Mouse (Mus musculus) E14TG2a.4 (cell line): ENCODE data around the gene Cir1.

Source experiments
- H3K27me3 ChIP-seq: 2 replicates; pipeline ENCODE4 v1.6.1; 2014; ENCODE audit warnings: low read length, control low read depth; ENCODE audit not compliant: insufficient read depth
- H3K36me3 ChIP-seq: 2 replicates; pipeline ENCODE4 v1.6.1; 2014; ENCODE audit warnings: low read length, control low read depth; ENCODE audit not compliant: insufficient read depth
- H3K4me1 ChIP-seq: replicated peaks from 2 replicates; pipeline ENCODE4 v1.6.1; 2014; ENCODE audit warnings: low read depth, low read length, control low read depth
- H3K4me3 ChIP-seq: replicated peaks from 2 replicates; pipeline ENCODE4 v1.5.1; 2014; ENCODE audit warnings: mild to moderate bottlenecking, low read length
- H3K9me3 ChIP-seq: 2 replicates; pipeline ENCODE4 v1.6.1; 2014; ENCODE audit warnings: low read length, control low read depth
- CTCF ChIP-seq: conservative IDR thresholded peaks from 2 replicates; pipeline ENCODE4 v1.5.1; 2014; ENCODE audit warnings: low read length
- NANOG ChIP-seq: IDR thresholded peaks from 2 replicates; pipeline ENCODE4 v1.6.1; 2014; ENCODE audit warnings: borderline replicate concordance, low read length, mixed read lengths
- POU5F1 ChIP-seq: IDR thresholded peaks from 2 replicates; pipeline ENCODE4 v1.6.1; 2014; ENCODE audit warnings: low read length, borderline replicate concordance

Cir1 gene

DNA sequence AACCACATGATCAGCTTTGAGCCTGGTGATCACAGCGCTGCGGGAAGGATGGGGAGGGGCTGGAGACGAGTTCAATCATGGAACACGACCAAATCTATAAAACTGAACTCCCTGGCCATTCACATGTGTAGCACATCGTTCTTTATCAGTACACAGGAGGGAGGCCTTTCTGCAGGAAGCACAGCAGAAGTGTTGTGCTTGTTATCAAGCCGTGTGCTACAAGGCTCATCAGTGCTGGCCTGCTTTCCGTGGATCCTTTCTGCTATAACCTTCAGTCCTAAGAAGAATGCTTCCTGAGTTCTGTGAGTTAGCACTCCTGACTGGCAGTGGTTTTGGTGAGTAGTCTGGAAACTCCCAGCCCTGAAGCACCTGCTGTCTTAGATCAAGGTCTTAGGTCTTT is 17.5 kb downstream of the Cir1 start:
- peaks cover 36% of the 10 kb centered on the region for H3K36me3 ChIP-seq
- no peaks in the 10 kb centered on the region for H3K27me3 ChIP-seq
- TF ChIP-seq NANOG: no peak
- TF ChIP-seq POU5F1: no peak
- no peak for TF ChIP-seq CTCF
- H3K9me3 ChIP-seq: no peaks in the 10 kb centered on the region
- no peak overlapping the region for H3K4me3 ChIP-seq
- H3K4me1 ChIP-seq: peaks cover 5% of the 10 kb centered on the region

GRCm38 (mm10) chr2:73291130-73291529 is 21.4 kb downstream of the Cir1 start:
- no peak for TF ChIP-seq NANOG
- no peak for TF ChIP-seq CTCF
- peaks cover 5% of the 10 kb centered on the region for H3K4me1 ChIP-seq
- no peak overlapping the region for H3K4me3 ChIP-seq
- H3K27me3 ChIP-seq: no peaks in the 10 kb centered on the region
- no peaks in the 10 kb centered on the region for H3K9me3 ChIP-seq
- H3K36me3 ChIP-seq: peaks cover 35% of the 10 kb centered on the region

- H3K4me1 ChIP-seq: peaks cover 11% of the 10 kb centered on the region
- H3K4me3 ChIP-seq: no peak overlapping the region
- no peak for TF ChIP-seq POU5F1
- TF ChIP-seq CTCF: peak; percentile 55
- TF ChIP-seq NANOG: no peak
- H3K9me3 ChIP-seq: no peaks in the 10 kb centered on the region
- H3K36me3 ChIP-seq: peaks cover 20% of the 10 kb centered on the region
- peaks cover 15% of the 10 kb centered on the region for H3K27me3 ChIP-seq
Measured at GRCm38 (mm10) chr2:73285630-73286029, 26.9 kb downstream of the Cir1 start.

GRCm38 (mm10) chr2:73281707-73282106 is 30.8 kb downstream of the Cir1 start:
- Histone ChIP-seq H3K36me3 (peaks cover 5% of the 10 kb centered on the region; the same call in 1 of the 2 replicates), H3K4me3 (no peak overlapping the region), H3K4me1 (peaks cover 45% of the 10 kb centered on the region), H3K27me3 (peaks cover 48% of the 10 kb centered on the region), H3K9me3 (no peaks in the 10 kb centered on the region)
- no peak for TF ChIP-seq NANOG
- TF ChIP-seq POU5F1: no peak
- peak; percentile 57 for TF ChIP-seq CTCF

DNA sequence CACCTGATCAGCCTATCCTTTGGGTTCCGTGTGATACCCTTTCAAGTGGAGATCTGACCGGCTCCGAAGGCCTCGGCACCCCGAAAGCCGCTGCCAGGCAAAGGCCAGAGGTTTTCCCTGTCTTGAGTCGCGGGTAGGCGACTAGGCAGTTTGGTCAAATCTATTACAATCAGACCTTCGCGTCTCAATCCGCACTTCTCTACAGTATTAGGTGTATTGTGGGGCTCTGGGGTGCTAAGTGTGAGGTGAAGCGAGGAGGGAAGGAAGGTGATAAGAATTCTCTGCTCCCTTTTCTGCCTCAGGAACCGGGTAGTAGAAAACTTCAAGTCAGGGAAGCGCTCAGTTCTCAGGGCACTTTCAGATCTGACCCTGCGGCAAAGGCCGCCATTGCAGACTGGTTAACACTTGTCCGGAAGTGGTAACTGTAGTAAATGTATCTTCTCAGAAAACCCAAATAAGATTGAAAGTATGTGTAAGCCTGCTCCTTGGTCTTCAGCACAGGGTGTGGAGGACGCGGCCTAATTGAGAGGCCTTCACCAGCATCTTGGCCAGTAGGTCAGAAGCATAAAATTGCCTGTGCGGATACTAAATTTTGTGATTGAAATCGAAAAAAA is 31.3 kb downstream of the Cir1 start:
- Histone ChIP-seq H3K27me3 (peaks cover 52% of the 10 kb centered on the region), H3K4me1 (peaks cover 50% of the 10 kb centered on the region), H3K36me3 (peaks cover 2% of the 10 kb centered on the region; the same call in 1 of the 2 replicates), H3K9me3 (no peaks in the 10 kb centered on the region), H3K4me3 (peak overlapping the region; percentile 66)
- TF ChIP-seq NANOG: no peak
- TF ChIP-seq CTCF: no peak
- no peak for TF ChIP-seq POU5F1

GRCm38 (mm10) chr2:73280356-73281047 is 32.0 kb downstream of the Cir1 start:
- Histone ChIP-seq H3K4me3 (peak overlapping the region; percentile 66), H3K4me1 (peaks cover 53% of the 10 kb centered on the region), H3K27me3 (peaks cover 58% of the 10 kb centered on the region), H3K9me3 (no peaks in the 10 kb centered on the region), H3K36me3 (no peaks in the 10 kb centered on the region)
- TF ChIP-seq NANOG (no peak), CTCF (no peak), POU5F1 (no peak)

DNA sequence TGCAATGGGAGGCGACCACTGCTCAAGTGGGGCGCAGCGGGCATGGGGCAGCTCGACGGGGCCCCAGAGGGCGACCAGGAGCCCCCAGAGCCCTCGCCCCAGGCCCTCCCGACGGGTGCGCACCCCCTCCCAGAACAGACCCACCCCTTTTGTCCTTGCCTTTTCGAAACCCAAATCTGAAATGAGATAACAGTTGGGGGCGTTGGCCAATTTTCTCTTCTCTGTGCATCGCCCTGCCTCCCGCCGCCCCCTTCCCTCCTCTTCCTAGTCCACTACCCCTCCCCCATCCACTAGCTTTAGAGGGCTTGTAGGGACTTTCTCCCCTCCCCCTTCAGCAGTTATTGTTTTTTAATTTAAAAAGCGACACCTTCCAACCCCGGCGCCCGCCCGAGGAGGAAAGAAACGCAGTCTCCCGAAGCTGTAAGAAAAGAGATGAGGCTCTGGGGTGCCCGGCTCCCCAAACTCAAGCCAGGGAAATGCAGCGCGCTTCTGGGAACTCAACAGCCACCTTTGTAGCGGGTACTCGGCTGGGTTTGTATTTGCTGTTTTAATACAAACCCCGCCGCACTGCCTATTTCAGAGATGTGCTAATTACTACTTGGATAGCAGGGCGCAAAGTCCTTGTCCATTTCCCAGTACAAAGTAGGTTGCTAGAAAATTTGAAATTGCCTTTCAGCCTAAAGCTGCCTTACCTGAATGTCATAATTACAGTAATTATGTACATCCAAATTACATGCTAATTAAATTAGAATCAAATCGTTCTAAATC is 33.0 kb downstream of the Cir1 start:
- TF ChIP-seq CTCF (no peak), NANOG (no peak), POU5F1 (no peak)
- Histone ChIP-seq H3K4me1 (peaks cover 53% of the 10 kb centered on the region), H3K4me3 (peak overlapping the region; percentile 71), H3K9me3 (no peaks in the 10 kb centered on the region), H3K36me3 (no peaks in the 10 kb centered on the region), H3K27me3 (peaks cover 63% of the 10 kb centered on the region)

GRCm38 (mm10) chr2:73278869-73279268 is 33.6 kb downstream of the Cir1 start:
- H3K4me1 ChIP-seq: peaks cover 53% of the 10 kb centered on the region
- H3K4me3 ChIP-seq: peak overlapping the region; percentile 71
- H3K36me3 ChIP-seq: no peaks in the 10 kb centered on the region
- H3K27me3 ChIP-seq: peaks cover 69% of the 10 kb centered on the region
- no peaks in the 10 kb centered on the region for H3K9me3 ChIP-seq
- TF ChIP-seq NANOG (no peak), POU5F1 (no peak), CTCF (no peak)
